Mouse (Mus musculus) intestine, postnatal 0 days (tissue): ENCODE results near the gene Bmpr1a. TPM values are rescaled to one million over a fixed set of nuclear protein-coding genes. Genes with fewer than 3 reads are reported as not detected.
"Not testable (repeated sequence)": the region's sequence is repeated elsewhere in the genome, so short reads cannot be mapped to it uniquely, and the experiment has no call there.

Source experiments
- ATAC-seq: fragments of 200-750 bp; cut with Nextera tagmentation; 2 replicates; pipeline ENCODE4 v1.8.0; 2017; ENCODE audit warnings: mild to moderate bottlenecking, moderate TSS enrichment, moderate library complexity
- H3K27ac ChIP-seq: fragments of 300-500 bp; sonication (generic); 2 replicates; pipeline ENCODE4 v1.5.1; 2014; ENCODE audit warnings: mild to moderate bottlenecking, low read depth, low read length, moderate library complexity
- H3K27me3 ChIP-seq: fragments of 300-500 bp; sonication (generic); replicated peaks from 2 replicates; pipeline ENCODE4 v1.6.1; 2014; ENCODE audit warnings: low read length, mixed read lengths; ENCODE audit not compliant: control insufficient read depth, insufficient read depth
- H3K36me3 ChIP-seq: fragments of 300-500 bp; sonication (generic); 2 replicates; pipeline ENCODE4 v1.6.1; 2014; ENCODE audit warnings: mild to moderate bottlenecking, moderate library complexity; ENCODE audit not compliant: control insufficient read depth, insufficient read depth
- H3K4me1 ChIP-seq: fragments of 300-500 bp; sonication (generic); replicated peaks from 2 replicates; pipeline ENCODE4 v1.6.1; 2014; ENCODE audit warnings: antibody characterized with exemption, low read length, mixed read lengths; ENCODE audit not compliant: control insufficient read depth, insufficient read depth
- H3K4me2 ChIP-seq: fragments of 300-500 bp; sonication (generic); replicated peaks from 2 replicates; pipeline ENCODE4 v1.6.1; 2014; ENCODE audit warnings: low read depth, mild to moderate bottlenecking, moderate library complexity
- H3K4me3 ChIP-seq: fragments of 300-500 bp; sonication (generic); 2 replicates; pipeline ENCODE4 v1.5.1; 2014; ENCODE audit warnings: low read depth, low read length
- H3K9ac ChIP-seq: fragments of 300-500 bp; sonication (generic); 2 replicates; pipeline ENCODE4 v1.6.1; 2014; ENCODE audit warnings: mild to moderate bottlenecking, low read depth, low read length
- H3K9me3 ChIP-seq: fragments of 300-500 bp; sonication (generic); 2 replicates; pipeline ENCODE4 v1.6.1; 2016; ENCODE audit warnings: mixed run types; ENCODE audit not compliant: control insufficient read depth
- CTCF ChIP-seq: sonication (generic); IDR thresholded peaks from 2 replicates; pipeline ENCODE4 v1.5.1; 2016; ENCODE audit warnings: low read depth, mild to moderate bottlenecking, control low read depth, antibody characterized with exemption, moderate library complexity
- WGBS: fragments of 180-500 bp; shearing (Covaris S2); extraction: QIAGEN DNeasy Blood & Tissue Kit; methylation state at CpG from one replicate; pipeline ENCODE4 v1.1.7; 2014; 5-methylcytosine and 5-hydroxymethylcytosine counted together
- polyA plus RNA-seq: library from polyadenylated mRNA; unstranded; fragments of >200 nt; fragmentation: Nextera tagmentation; extraction: Ambion mirVana; gene quantifications from 2 replicates; pipeline ENCODE4 v1.2.1, GENCODE M21; 2015

Gene Bmpr1a
- polyA plus RNA-seq, 1 experiment from 2014 or later, result 19.3 TPM

- no peak for ATAC-seq
- H3K4me2 ChIP-seq, result no peak overlapping the region
- H3K9ac ChIP-seq, result no peak overlapping the region
- WGBS, result 75% methylated on average over 6 of the region's 6 CpGs
- no peak overlapping the region for H3K4me3 ChIP-seq
- H3K36me3 ChIP-seq, result no peaks in the 10 kb centered on the region
- no peak overlapping the region for H3K27ac ChIP-seq
- no peak for TF ChIP-seq CTCF
- H3K4me1 ChIP-seq, result no peaks in the 10 kb centered on the region
- no peaks in the 10 kb centered on the region for H3K9me3 ChIP-seq
- H3K27me3 ChIP-seq, result no peaks in the 10 kb centered on the region
These were observed 129.6 kb downstream of the Bmpr1a start for GRCm38 (mm10) chr14:34373581-34373980.

- no peak overlapping the region for H3K4me2 ChIP-seq
- H3K4me1 ChIP-seq, result no peaks in the 10 kb centered on the region
- H3K9ac ChIP-seq, result no peak overlapping the region
- H3K27me3 ChIP-seq, result no peaks in the 10 kb centered on the region
- no peak for ATAC-seq
- WGBS, result 89% methylated on average over 6 of the region's 6 CpGs
- no peaks in the 10 kb centered on the region for H3K36me3 ChIP-seq
- no peak overlapping the region for H3K4me3 ChIP-seq
- no peaks in the 10 kb centered on the region for H3K9me3 ChIP-seq
- H3K27ac ChIP-seq, result no peak overlapping the region
- peak; percentile 79 for TF ChIP-seq CTCF
These were observed 130.5 kb downstream of the Bmpr1a start for GRCm38 (mm10) chr14:34372646-34373045.

- Histone ChIP-seq H3K9me3 (no peaks in the 10 kb centered on the region), H3K27ac (no peak overlapping the region), H3K27me3 (no peaks in the 10 kb centered on the region), H3K4me2 (no peak overlapping the region), H3K9ac (no peak overlapping the region), H3K4me3 (no peak overlapping the region), H3K36me3 (no peaks in the 10 kb centered on the region), H3K4me1 (no peaks in the 10 kb centered on the region)
- WGBS, result 42% methylated on average over 2 of the region's 2 CpGs
- no peak for TF ChIP-seq CTCF
- 0 out of 2 replicates have a peak, but pooled peaks have one; percentile 25 for ATAC-seq
These were observed 131.4 kb downstream of the Bmpr1a start for GRCm38 (mm10) chr14:34371763-34372162.

GRCm38 (mm10) chr14:34370921-34371320 lies 132.2 kb downstream of the Bmpr1a start:
- H3K36me3 ChIP-seq, result no peaks in the 10 kb centered on the region
- no peak overlapping the region for H3K4me3 ChIP-seq
- no peaks in the 10 kb centered on the region for H3K27me3 ChIP-seq
- no peaks in the 10 kb centered on the region for H3K9me3 ChIP-seq
- no peak overlapping the region for H3K27ac ChIP-seq
- no peak overlapping the region for H3K9ac ChIP-seq
- ATAC-seq, result no peak
- H3K4me2 ChIP-seq, result no peak overlapping the region
- TF ChIP-seq CTCF, result no peak
- 83% methylated on average over 3 of the region's 3 CpGs for WGBS
- H3K4me1 ChIP-seq, result no peaks in the 10 kb centered on the region

GRCm38 (mm10) chr14:34370203-34370602 lies 132.9 kb downstream of the Bmpr1a start:
- no peak for ATAC-seq
- Histone ChIP-seq H3K27me3 (no peaks in the 10 kb centered on the region), H3K4me2 (no peak overlapping the region), H3K4me1 (no peaks in the 10 kb centered on the region), H3K4me3 (no peak overlapping the region), H3K9me3 (no peaks in the 10 kb centered on the region), H3K9ac (no peak overlapping the region), H3K27ac (no peak overlapping the region), H3K36me3 (no peaks in the 10 kb centered on the region)
- 70% methylated on average over 3 of the region's 3 CpGs for WGBS
- peak; percentile 44 for TF ChIP-seq CTCF

GRCm38 (mm10) chr14:34365147-34365507 lies 138.0 kb downstream of the Bmpr1a start:
- no peak for TF ChIP-seq CTCF
- Histone ChIP-seq H3K4me3 (no peak overlapping the region), H3K9me3 (no peaks in the 10 kb centered on the region), H3K27me3 (no peaks in the 10 kb centered on the region), H3K27ac (no peak overlapping the region), H3K4me2 (no peak overlapping the region), H3K9ac (no peak overlapping the region), H3K4me1 (0 out of 2 replicates have a peak, but pooled peaks cover 3% of the 10 kb centered on the region), H3K36me3 (no peaks in the 10 kb centered on the region)
- WGBS, result 96% methylated on average over 2 of the region's 2 CpGs
- ATAC-seq, result no peak

GRCm38 (mm10) chr14:34364254-34365146 lies 138.6 kb downstream of the Bmpr1a start:
- not testable (repeated sequence) for H3K36me3 ChIP-seq, H3K9ac ChIP-seq, H3K27ac ChIP-seq, H3K9me3 ChIP-seq, H3K27me3 ChIP-seq, H3K4me1 ChIP-seq, ATAC-seq, H3K4me3 ChIP-seq
- H3K4me2 ChIP-seq, result peak overlapping the region; percentile 78
- WGBS, result 87% methylated on average over 15 of the region's 15 CpGs
